Mouse (Mus musculus) midbrain, embryonic 15.5 days (tissue): Measurements from ENCODE around the gene Wnk4. TPM values are rescaled to one million over a fixed set of nuclear protein-coding genes. Genes with fewer than 3 reads are reported as not detected.

ENCODE experiments used
- ATAC-seq: fragments of 200-750 bp; cut with Nextera tagmentation; replicated peaks from 2 replicates; pipeline ENCODE4 v1.8.0; 2017; ENCODE audit warnings: moderate TSS enrichment
- H3K27ac ChIP-seq: fragments of 300-500 bp; sonication (generic); 2 replicates; pipeline ENCODE4 v1.5.1; 2015; ENCODE audit warnings: mild to moderate bottlenecking, inconsistent platforms
- H3K27me3 ChIP-seq: fragments of 300-500 bp; sonication (generic); replicated peaks from 2 replicates; pipeline ENCODE4 v1.6.1; 2015; ENCODE audit warnings: inconsistent platforms
- H3K36me3 ChIP-seq: fragments of 300-500 bp; sonication (generic); replicated peaks from 2 replicates; pipeline ENCODE4 v1.6.1; 2015; ENCODE audit warnings: inconsistent platforms
- H3K4me1 ChIP-seq: fragments of 300-500 bp; sonication (generic); 2 replicates; pipeline ENCODE4 v1.6.1; 2015; ENCODE audit warnings: inconsistent platforms
- H3K4me2 ChIP-seq: fragments of 300-500 bp; sonication (generic); 2 replicates; pipeline ENCODE4 v1.6.1; 2015; ENCODE audit warnings: inconsistent platforms, mild to moderate bottlenecking, moderate library complexity
- H3K4me3 ChIP-seq: fragments of 300-500 bp; sonication (generic); 2 replicates; pipeline ENCODE4 v1.5.1; 2015; ENCODE audit warnings: mild to moderate bottlenecking, inconsistent platforms
- H3K9ac ChIP-seq: fragments of 300-500 bp; sonication (generic); 2 replicates; pipeline ENCODE4 v1.6.1; 2015; ENCODE audit warnings: mild to moderate bottlenecking, inconsistent platforms
- H3K9me3 ChIP-seq: fragments of 300-500 bp; sonication (generic); 2 replicates; pipeline ENCODE4 v1.6.1; 2016; ENCODE audit warnings: inconsistent platforms
- WGBS: fragments of 180-500 bp; shearing (Covaris S2); methylation state at CpG from one replicate; pipeline ENCODE4 v1.1.7; 2015; ENCODE audit warnings: mixed read lengths; 5-methylcytosine and 5-hydroxymethylcytosine counted together
- polyA plus RNA-seq: library from polyadenylated mRNA; unstranded; fragments of >200 nt; fragmentation: Nextera tagmentation; extraction: Ambion mirVana; gene quantifications from 2 replicates; pipeline ENCODE4 v1.2.1, GENCODE M21; 2015

Gene Wnk4
- polyA plus RNA-seq, 1 experiment from 2014 or later, result 7.7 TPM

GRCm38 (mm10) chr11:101282896-101283295 is 22.5 kb downstream of the Wnk4 start:
- WGBS, result 38% methylated on average over 5 of the region's 5 CpGs
- peaks cover 10% of the 10 kb centered on the region for H3K4me1 ChIP-seq
- no peak overlapping the region for H3K9ac ChIP-seq
- H3K27ac ChIP-seq, result no peak overlapping the region
- H3K4me3 ChIP-seq, result no peak overlapping the region
- 0 out of 2 replicates have a peak, but pooled peaks cover 4% of the 10 kb centered on the region for H3K36me3 ChIP-seq
- ATAC-seq, result no peak
- no peaks in the 10 kb centered on the region for H3K9me3 ChIP-seq
- H3K4me2 ChIP-seq, result no peak overlapping the region
- no peaks in the 10 kb centered on the region for H3K27me3 ChIP-seq

GRCm38 (mm10) chr11:101283805-101284204 is 23.4 kb downstream of the Wnk4 start:
- Histone ChIP-seq H3K9me3 (no peaks in the 10 kb centered on the region), H3K36me3 (peaks cover 4% of the 10 kb centered on the region; the same call in 1 of the 2 replicates), H3K4me2 (no peak overlapping the region), H3K9ac (no peak overlapping the region), H3K27ac (no peak overlapping the region), H3K4me1 (peaks cover 6% of the 10 kb centered on the region), H3K27me3 (no peaks in the 10 kb centered on the region), H3K4me3 (no peak overlapping the region)
- WGBS, result 82% methylated on average over 4 of the region's 4 CpGs
- no peak for ATAC-seq

DNA sequence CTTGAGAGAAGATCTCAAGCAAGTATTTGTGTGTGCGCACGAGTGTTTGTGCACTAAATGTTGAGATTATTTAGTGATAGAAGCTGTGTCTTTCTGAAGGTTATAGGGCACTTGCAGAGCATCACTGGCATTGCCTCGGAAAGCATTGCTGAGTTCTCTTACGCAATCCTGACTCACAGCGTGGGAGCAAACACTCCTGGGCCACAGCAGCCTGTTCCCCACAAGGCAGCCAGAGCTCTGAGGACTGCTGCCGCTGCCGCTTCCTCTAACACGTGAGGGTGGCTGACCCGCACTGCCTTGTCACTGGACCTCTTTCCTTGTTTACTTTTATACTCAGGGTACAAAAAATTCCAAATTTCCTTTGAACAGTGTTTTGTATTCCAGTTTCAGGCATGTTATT is 26.9 kb downstream of the Wnk4 start:
- peaks cover 27% of the 10 kb centered on the region for H3K36me3 ChIP-seq
- no peak overlapping the region for H3K4me3 ChIP-seq
- H3K27ac ChIP-seq, result no peak overlapping the region
- H3K4me1 ChIP-seq, result no peaks in the 10 kb centered on the region
- no peak for ATAC-seq
- H3K9me3 ChIP-seq, result no peaks in the 10 kb centered on the region
- WGBS, result 85% methylated on average over 9 of the region's 9 CpGs
- H3K4me2 ChIP-seq, result no peak overlapping the region
- H3K27me3 ChIP-seq, result no peaks in the 10 kb centered on the region
- no peak overlapping the region for H3K9ac ChIP-seq

DNA sequence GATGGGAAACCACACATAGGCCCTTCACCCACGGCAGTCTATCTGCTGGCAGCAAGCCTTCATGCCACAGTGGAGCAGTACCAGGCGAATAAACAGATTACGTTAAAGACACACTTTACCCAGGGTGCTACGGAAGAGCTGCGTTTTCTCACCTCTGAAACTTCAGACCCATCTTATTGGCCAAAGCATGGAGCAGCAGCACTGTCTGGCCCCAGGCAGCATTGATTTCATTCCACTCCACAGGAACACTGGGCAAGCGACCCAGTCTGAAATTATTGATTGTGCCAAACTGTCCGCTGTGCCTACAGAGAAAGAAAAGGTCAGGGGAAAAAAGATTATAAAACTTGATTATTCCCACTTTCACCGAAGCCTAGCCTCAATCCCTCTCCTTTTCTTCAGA is 30.9 kb downstream of the Wnk4 start:
- H3K4me2 ChIP-seq, result no peak overlapping the region
- no peak for ATAC-seq
- no peak overlapping the region for H3K27ac ChIP-seq
- H3K4me3 ChIP-seq, result no peak overlapping the region
- WGBS, result 97% methylated on average over 8 of the region's 8 CpGs
- H3K4me1 ChIP-seq, result no peaks in the 10 kb centered on the region
- H3K9me3 ChIP-seq, result no peaks in the 10 kb centered on the region
- peaks cover 34% of the 10 kb centered on the region for H3K36me3 ChIP-seq
- H3K27me3 ChIP-seq, result no peaks in the 10 kb centered on the region
- no peak overlapping the region for H3K9ac ChIP-seq

- Histone ChIP-seq H3K36me3 (peaks cover 25% of the 10 kb centered on the region), H3K27ac (no peak overlapping the region), H3K4me1 (peaks cover 3% of the 10 kb centered on the region), H3K9ac (no peak overlapping the region), H3K27me3 (no peaks in the 10 kb centered on the region), H3K9me3 (no peaks in the 10 kb centered on the region), H3K4me2 (no peak overlapping the region), H3K4me3 (no peak overlapping the region)
- ATAC-seq, result no peak
- WGBS, result 92% methylated on average over 8 of the region's 8 CpGs
Measured at GRCm38 (mm10) chr11:101295191-101295590, 34.8 kb downstream of the Wnk4 start.

DNA sequence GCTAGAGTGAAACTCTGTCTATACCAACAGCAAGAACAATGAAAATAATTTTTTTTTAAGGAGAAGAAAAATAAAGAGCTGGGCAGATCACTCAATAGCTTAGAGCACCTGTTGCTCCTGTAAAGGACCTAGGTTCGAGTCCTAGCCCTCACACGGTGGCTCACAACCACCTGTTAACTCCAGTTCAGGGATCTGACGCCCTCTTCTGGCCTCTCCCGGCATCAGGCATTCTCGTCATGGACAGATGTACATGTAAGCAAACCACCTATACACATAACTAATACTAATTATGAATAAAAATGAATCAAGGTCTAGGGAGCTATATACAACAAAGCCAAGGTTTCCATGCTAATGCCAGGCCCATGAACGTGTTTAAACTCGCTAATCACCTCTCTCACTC is 40.5 kb downstream of the Wnk4 start:
- 67% methylated on average over 7 of the region's 7 CpGs for WGBS
- H3K27ac ChIP-seq, result no peak overlapping the region
- peak overlapping the region; percentile 93 for H3K4me3 ChIP-seq
- no peaks in the 10 kb centered on the region for H3K9me3 ChIP-seq
- H3K4me2 ChIP-seq, result peak overlapping the region; percentile 97
- H3K36me3 ChIP-seq, result peaks cover 5% of the 10 kb centered on the region; the same call in 1 of the 2 replicates
- H3K4me1 ChIP-seq, result peaks cover 21% of the 10 kb centered on the region
- ATAC-seq, result no peak
- H3K9ac ChIP-seq, result peak overlapping the region; percentile 85; the same call in 1 of the 2 replicates
- no peaks in the 10 kb centered on the region for H3K27me3 ChIP-seq

DNA sequence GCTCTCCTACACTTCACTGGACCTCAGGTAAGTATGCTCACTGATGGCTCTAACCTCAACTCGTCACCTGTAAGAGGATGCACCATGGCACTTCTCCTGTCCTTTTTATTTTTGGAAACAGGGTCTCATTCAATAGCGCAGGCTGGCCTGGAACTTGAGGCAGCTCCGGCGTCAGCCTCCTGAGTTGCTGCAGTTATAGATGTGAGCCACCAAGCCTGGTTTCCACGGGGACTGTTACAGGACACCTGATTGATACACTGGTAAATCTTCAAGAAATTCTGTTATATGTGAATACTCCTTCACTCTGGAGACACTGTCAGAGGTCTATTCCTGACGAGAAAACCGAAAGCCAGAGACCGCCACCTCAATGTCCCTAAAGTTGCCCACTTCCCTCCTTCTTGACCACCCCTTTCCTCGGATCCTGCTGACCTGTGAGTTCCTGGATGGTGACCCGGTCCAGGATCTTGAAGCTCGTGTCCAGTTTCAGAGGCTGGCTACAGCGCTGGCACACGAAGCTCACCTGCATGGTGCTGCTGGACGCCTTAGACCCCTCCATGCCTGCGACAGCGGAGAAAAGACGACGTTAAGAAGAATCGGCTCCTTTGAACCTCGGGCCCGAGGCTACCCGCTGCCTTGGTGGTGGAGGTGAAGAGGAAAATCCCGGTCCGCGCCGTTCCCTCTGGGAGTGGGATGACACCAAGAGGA is 41.1 kb downstream of the Wnk4 start:
- peaks cover 21% of the 10 kb centered on the region for H3K4me1 ChIP-seq
- peak overlapping the region; percentile 93 for H3K4me3 ChIP-seq
- peak overlapping the region; percentile 97 for H3K4me2 ChIP-seq
- 0 out of 2 replicates have a peak, but pooled peaks cover 4% of the 10 kb centered on the region for H3K36me3 ChIP-seq
- peak overlapping the region; percentile 85 for H3K9ac ChIP-seq
- peak; percentile 60; the same call in 1 of the 2 replicates for ATAC-seq
- no peaks in the 10 kb centered on the region for H3K9me3 ChIP-seq
- no peaks in the 10 kb centered on the region for H3K27me3 ChIP-seq
- WGBS, result 17% methylated on average over 26 of the region's 26 CpGs
- H3K27ac ChIP-seq, result peak overlapping the region; percentile 77

GRCm38 (mm10) chr11:101302004-101302798 is 41.8 kb downstream of the Wnk4 start, which contains the start of gene Becn1:
Gene Becn1 (minus strand): TSS chr11:101302286.
- H3K9ac ChIP-seq, result peak within 1 kb of the TSS; percentile 85
- peak; percentile 94 for ATAC-seq
- H3K36me3 ChIP-seq, result 0 out of 2 replicates have a peak, but pooled peaks cover 4% of the 10 kb centered on the region
- H3K4me1 ChIP-seq, result peaks cover 21% of the 10 kb centered on the region
- H3K27me3 ChIP-seq, result no peaks in the 10 kb centered on the region
- peak within 1 kb of the TSS; percentile 97 for H3K4me2 ChIP-seq
- no peaks in the 10 kb centered on the region for H3K9me3 ChIP-seq
- peak within 1 kb of the TSS; percentile 77 for H3K27ac ChIP-seq
- WGBS, result 7% methylated on average over 39 of the region's 39 CpGs
- peak within 1 kb of the TSS; percentile 93 for H3K4me3 ChIP-seq

GRCm38 (mm10) chr11:101307744-101308143 is 47.4 kb downstream of the Wnk4 start:
- Histone ChIP-seq H3K4me2 (no peak overlapping the region), H3K36me3 (no peaks in the 10 kb centered on the region), H3K9me3 (no peaks in the 10 kb centered on the region), H3K27ac (no peak overlapping the region), H3K27me3 (0 out of 2 replicates have a peak, but pooled peaks cover 3% of the 10 kb centered on the region), H3K4me1 (no peaks in the 10 kb centered on the region), H3K9ac (no peak overlapping the region), H3K4me3 (no peak overlapping the region)
- no peak for ATAC-seq
- 30% methylated on average over 5 of the region's 5 CpGs for WGBS

GRCm38 (mm10) chr11:101311083-101311482 is 50.7 kb downstream of the Wnk4 start:
- no peak overlapping the region for H3K4me2 ChIP-seq
- ATAC-seq, result no peak
- no peak overlapping the region for H3K4me3 ChIP-seq
- 0 out of 2 replicates have a peak, but pooled peaks cover 2% of the 10 kb centered on the region for H3K4me1 ChIP-seq
- 0 out of 2 replicates have a peak, but pooled peaks cover 3% of the 10 kb centered on the region for H3K27me3 ChIP-seq
- no peaks in the 10 kb centered on the region for H3K36me3 ChIP-seq
- H3K27ac ChIP-seq, result no peak overlapping the region
- no peak overlapping the region for H3K9ac ChIP-seq
- 91% methylated on average over 3 of the region's 3 CpGs for WGBS
- H3K9me3 ChIP-seq, result no peaks in the 10 kb centered on the region

DNA sequence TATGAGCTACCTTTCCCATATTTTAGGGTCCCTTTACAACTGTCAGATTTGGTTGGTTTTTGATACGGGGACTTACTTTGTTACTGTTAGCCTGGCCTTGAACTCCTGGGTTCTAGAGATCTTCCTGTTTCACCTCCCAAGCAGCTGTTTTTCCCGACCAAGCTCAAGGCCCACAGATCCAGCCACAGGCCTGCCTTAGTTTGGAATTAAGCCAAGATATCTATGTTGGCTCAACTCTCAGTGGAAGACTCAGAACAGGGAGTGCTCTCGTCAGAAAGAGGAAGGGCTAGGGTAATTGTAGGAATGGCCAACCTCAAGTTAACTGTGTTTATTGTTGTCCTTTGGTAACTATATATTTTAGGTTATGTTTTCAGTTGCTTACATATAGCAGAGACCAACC is 51.8 kb downstream of the Wnk4 start:
- no peak for ATAC-seq
- Histone ChIP-seq H3K36me3 (no peaks in the 10 kb centered on the region), H3K4me1 (peaks cover 8% of the 10 kb centered on the region), H3K4me2 (no peak overlapping the region), H3K4me3 (no peak overlapping the region), H3K27ac (no peak overlapping the region), H3K27me3 (0 out of 2 replicates have a peak, but pooled peaks cover 3% of the 10 kb centered on the region), H3K9ac (no peak overlapping the region), H3K9me3 (no peaks in the 10 kb centered on the region)
- WGBS, result 81% methylated on average over 3 of the region's 3 CpGs

DNA sequence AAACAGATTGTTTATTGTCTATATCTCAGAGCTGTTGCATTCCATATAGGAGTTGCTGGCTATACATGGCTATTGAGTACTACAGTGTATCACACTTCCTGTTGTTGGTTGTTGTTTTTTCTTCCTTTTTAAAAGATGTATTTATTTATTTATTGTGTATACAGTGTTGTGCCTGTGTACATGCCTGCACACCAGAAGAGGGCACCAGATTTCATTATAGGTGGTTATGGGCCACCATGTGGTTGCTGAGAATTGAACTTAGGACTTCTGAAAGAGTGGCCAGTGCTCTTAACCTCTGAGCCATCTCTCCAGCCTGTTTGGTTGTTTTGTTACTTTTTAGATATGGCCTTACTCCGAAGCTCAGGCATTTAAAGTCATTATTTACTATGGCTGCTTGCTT is 54.2 kb downstream of the Wnk4 start:
- Histone ChIP-seq H3K36me3 (peaks cover 7% of the 10 kb centered on the region; the same call in 1 of the 2 replicates), H3K4me3 (no peak overlapping the region), H3K27ac (no peak overlapping the region), H3K9me3 (no peaks in the 10 kb centered on the region), H3K4me2 (no peak overlapping the region), H3K4me1 (peaks cover 18% of the 10 kb centered on the region), H3K9ac (no peak overlapping the region), H3K27me3 (no peaks in the 10 kb centered on the region)
- 93% methylated on average over 1 of the region's 1 CpGs for WGBS
- ATAC-seq, result no peak
